Mouse (Mus musculus) urinary bladder, adult 2 months (tissue): ENCODE measurements around the gene Zfp641. TPM values are rescaled to one million over a fixed set of nuclear protein-coding genes. Genes with fewer than 3 reads are reported as not detected.
A peak's percentile ranks its signal among the peaks of the same experiment; 100 is the strongest.

Source experiments
- DNase-seq: peaks from one replicate; pipeline ENCODE4 v3.0.0; 2022; ENCODE audit warnings: low spot score
- polyA plus RNA-seq: library from polyadenylated mRNA; depleted of rRNA; stranded (reverse); fragments of >200 nt; gene quantifications from 2 replicates; pipeline ENCODE4 v1.2.3, GENCODE M21; 2012; rRNA removed

Gene Zfp641
- polyA plus RNA-seq = 22.6 and 23.1 TPM in 2 replicates

DNA sequence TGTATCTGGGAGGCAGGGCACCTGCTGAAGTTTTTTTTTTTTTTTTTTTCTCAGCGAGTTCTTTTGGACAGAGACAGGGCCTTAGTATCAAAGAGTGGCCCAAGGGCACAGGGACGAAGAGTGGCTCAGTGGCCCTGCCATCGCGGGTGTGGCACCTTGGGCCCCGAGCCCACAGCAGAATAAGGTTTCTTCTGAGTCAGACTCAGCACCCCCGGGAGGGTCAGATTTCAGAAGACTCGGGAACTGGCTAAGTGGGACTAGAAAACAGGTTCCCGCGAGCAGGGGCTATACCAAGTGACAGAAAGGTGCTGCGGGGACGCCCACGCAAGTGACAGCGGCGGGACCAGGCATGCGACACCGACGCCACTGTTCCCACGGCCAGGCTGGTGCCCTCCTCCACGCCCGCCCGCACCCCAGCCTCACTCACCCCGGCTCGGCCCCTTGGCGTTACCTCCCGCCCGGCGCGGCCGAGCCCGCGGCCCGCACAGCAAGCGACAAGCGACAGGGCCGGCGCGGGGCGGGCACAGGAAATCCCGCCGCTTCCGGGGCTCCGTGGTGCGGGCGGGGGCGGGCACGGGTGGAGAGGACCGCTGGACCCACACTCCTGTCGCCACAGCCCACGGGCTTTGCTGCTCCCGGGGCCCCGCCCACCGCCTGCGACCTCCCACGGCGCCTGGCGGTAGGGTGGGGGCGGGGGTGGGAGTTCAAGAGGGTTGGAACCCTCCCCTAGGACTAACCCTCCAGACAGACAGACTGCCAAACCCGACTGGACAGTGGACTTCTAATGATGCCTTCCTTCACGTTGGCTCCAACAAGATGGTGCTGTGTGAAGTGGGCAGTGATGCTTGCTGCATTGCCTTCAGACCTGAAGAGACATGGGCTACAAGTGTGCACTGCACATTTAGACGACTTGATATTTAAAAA is at the start of gene Zfp641:
TSS of gene Zfp641 (minus strand) at position 534 of the 924 bp plus-strand sequence.
- peak; percentile 42 for DNase-seq

DNA sequence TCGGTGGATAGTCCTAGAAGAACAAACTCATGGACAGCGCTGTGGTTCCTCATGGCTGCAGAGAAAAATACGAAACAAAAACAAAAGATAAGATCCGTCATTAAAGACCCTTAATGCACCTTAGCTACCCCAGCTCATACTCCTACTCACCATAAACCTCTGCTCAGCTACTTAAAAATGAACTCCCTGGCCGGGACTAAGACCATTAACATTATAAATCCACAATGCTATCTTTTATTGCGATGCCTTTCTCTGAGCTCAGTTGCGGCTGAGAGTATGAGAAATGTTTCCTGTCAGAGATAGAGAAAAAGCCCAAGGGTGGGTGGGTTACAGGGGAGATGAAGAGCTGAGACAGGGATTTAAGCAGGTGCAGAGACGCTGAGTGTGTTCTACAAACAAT is 44.9 kb upstream of the Zfp641 start, which contains the start of gene Olfr284:
TSS of gene Olfr284 (minus strand) at position 101 of the 400 bp plus-strand sequence.
- no peak for DNase-seq

DNA sequence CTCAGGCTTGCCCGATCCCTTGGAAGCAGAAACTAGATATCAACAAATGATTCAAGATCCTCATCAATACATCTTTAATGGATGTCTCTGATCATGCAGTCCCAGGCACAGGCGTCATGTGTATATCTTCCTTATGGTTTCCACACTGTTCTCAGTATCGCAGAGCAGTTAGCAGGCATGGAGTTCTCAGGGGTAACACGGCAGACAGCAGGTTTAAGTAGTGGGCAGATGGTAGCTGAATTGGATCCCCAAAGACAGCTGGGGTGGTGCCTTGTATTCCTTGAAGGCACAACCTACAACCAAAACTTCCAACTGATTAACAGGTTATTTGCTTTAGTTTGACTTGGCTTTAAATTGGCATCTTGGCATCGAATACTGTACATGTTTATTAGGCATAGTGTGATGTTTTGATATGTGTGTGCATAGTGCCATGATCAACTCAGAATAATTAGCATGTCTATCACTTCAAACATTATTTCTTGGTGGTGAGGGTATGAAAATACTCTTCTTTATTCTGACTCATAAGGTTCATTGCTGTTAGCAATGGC is 21.3 kb upstream of the Zfp641 start, which contains the start of gene Olfr285:
TSS of gene Olfr285 (minus strand) at position 177 of the 548 bp plus-strand sequence.
- no peak for DNase-seq

DNA sequence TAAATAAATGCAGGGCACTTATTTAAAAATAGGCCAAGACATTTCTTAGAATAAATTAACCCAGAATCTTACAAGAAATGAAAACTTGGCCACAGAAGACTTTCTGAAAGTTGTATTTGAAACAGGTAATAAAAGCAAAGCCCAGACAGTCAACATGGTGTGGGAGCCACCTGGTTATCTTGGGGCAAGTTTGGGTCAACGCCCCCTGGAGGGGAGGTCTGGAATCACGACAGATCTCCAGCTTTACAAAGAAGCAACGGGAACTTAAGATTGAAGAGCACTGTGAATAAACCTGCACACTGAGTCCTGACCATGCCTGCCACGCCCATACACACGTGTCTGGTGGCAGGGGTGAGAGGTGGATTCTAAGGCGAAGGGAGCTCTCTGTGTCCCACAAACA is 19.7 kb upstream of the Zfp641 start:
- no peak for DNase-seq

DNA sequence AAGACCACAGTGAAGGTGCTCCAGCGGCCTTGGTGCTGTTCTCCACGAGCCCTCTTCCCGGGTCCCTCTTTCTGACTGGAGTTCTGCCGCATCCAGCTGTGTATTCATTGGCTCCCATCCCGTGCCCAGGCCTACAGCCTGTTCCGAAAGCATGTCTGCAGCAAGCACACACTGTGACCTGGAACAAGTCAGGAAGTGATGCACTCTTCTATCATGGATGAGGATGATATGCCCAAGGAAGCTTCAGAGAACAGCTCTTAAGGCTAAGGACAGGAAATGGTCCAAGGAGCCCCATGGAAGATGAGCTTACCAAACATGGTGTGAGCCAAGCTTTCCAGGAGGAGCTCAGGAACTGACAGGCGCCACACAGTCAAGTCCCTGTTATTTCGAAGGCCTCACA is 2.3 kb downstream of the Zfp641 start:
- no peak for DNase-seq

DNA sequence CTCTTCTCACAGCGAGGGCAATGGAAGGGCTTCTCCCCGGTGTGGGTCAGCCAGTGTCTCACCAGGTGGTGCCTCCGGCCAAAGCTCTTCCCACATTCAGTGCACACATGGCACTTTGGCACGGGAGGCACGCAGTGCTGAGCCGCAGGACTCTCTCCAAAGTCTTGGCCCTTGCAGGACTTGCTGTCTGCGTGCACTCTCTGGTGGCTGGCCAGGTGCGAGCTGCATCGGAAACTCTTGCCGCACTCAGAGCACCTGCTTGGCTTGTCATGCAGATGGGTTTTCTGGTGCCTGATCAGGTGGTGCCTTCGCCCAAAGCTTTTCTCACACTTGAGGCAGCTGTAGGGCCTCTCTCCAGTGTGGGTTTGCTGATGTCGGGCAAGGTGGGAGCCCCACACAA is 7.4 kb downstream of the Zfp641 start:
- no peak for DNase-seq

DNA sequence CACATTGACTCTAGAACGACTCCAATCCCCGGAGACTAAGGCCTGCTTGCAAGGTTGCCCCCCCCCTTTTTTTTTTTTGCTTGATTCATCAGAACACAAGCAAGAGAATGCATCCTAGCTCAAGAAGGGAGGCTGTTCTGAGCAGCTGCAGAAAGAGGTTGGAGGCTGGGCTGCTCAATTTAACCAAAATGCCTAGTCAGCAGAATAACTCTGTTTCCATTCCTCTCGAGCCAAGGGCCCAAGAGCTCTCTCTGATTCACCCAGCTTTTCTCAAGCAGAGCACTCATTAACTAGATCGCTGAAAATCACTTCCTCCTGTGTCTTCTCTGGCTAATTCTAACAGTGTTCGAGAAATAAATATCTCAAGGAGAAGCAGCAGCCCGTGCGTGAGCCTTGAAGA is 9.5 kb downstream of the Zfp641 start:
- DNase-seq = no peak

DNA sequence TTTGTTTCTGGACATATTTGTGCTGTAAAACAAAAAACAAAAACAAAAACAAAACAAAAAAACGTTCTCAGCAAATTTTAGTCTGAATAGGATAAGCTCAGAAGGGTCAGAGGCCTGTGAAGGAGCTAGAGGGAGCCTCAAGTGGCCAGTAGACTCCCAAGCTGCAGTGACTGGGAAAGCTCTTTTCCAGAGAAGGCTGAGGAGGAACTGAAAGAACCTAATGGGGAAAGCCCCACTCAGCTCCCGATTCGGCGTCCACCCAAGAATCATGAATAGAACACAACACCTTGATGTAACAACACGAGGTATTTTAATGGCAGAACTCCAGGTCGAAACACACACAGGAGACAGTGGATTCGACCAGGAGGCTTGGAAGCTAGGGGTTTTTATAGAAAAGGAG is 38.2 kb downstream of the Zfp641 start:
- no peak for DNase-seq

DNA sequence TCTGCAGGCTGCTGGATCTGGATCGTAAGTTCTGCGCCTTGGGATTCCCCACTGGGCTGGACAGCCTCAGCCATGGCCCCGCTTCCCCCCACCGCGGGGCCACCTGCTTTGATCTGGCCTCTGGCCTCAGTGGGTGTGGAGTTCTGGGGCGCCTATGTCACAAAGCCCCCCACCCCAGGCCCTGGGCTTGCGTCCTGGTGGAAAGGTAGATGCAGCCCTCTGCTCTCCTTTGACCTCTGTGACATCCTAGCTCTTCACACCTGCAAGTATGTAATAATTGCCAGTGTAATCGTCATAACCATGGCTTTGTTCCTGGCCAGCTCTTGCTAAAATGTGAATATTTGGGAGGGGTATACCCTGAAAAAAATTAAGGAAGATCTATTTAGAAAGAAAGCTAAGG is 38.8 kb downstream of the Zfp641 start, which contains the start of gene H1fnt:
TSS of gene H1fnt (minus strand) at position 101 of the 400 bp plus-strand sequence.
- no peak for DNase-seq

DNA sequence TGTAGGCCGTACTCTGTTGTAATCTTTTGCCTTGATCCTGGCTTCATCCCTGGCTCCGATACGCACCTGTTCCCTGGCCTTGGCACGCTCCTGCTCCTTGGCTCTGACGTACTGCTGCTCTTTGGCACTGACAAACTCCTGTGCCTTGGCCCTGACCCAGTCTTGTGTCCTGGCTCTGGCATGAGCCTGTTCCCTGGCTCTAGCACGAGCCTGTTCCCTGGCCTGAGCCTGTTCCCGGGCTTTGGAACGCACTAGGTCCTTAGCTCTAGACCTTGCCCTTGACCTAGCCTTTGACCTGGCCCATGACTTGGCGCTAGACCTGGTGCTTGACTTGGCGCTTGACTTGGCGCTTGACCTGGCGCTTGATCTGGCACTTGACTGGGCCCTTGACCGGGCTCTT is 39.7 kb downstream of the Zfp641 start:
- no peak for DNase-seq

Other genes starting within 250 kb of the Zfp641 start
- gene Pfkm, start 203.6 kb downstream of the Zfp641 start, polyA plus RNA-seq = 69.9 TPM in 2 replicates
- gene Senp1, start 202.4 kb downstream of the Zfp641 start, polyA plus RNA-seq = 18.4 and 20.0 TPM in 2 replicates
- gene Asb8, start 130.5 kb downstream of the Zfp641 start, polyA plus RNA-seq = 56.1 and 59.9 TPM in 2 replicates
- 3.6 and 4.2 TPM in 2 replicates for gene Ccdc184, start 129.0 kb downstream of the Zfp641 start, polyA plus RNA-seq
- gene Olfr288, start 100.6 kb downstream of the Zfp641 start, polyA plus RNA-seq = not detected in 2 replicates
- gene Gm44579, start 75.2 kb downstream of the Zfp641 start, polyA plus RNA-seq = not detected in 2 replicates
- gene Olfr287, start 75.1 kb downstream of the Zfp641 start, polyA plus RNA-seq = 0.04 TPM in 1 of 2 replicates, not detected in the other
- not detected in 2 replicates for gene Olfr286, start 61.7 kb downstream of the Zfp641 start, polyA plus RNA-seq
- not detected in 2 replicates for gene H1fnt, start 38.9 kb downstream of the Zfp641 start, polyA plus RNA-seq
- not detected in 2 replicates for gene Olfr285, start 21.2 kb upstream of the Zfp641 start, polyA plus RNA-seq
- gene Olfr284, start 44.8 kb upstream of the Zfp641 start, polyA plus RNA-seq = not detected in 2 replicates
- gene Olfr283, start 84.8 kb upstream of the Zfp641 start, polyA plus RNA-seq = not detected in 2 replicates
- gene Olfr282, start 135.1 kb upstream of the Zfp641 start, polyA plus RNA-seq = not detected in 2 replicates
- gene Olfr281, start 156.4 kb upstream of the Zfp641 start, polyA plus RNA-seq = not detected in 2 replicates
- gene OR5BS1P, start 173.7 kb upstream of the Zfp641 start, polyA plus RNA-seq = 0.01 TPM in 1 of 2 replicates, not detected in the other
- not detected in 2 replicates for gene Lalba, start 186.6 kb upstream of the Zfp641 start, polyA plus RNA-seq
- gene Olfr279, start 196.2 kb upstream of the Zfp641 start, polyA plus RNA-seq = not detected in 2 replicates
- gene Kansl2, start 238.1 kb upstream of the Zfp641 start, polyA plus RNA-seq = 38.2 and 42.7 TPM in 2 replicates